Mouse (Mus musculus) myocyte (in vitro differentiated cells): ENCODE measurements around the gene Clspn.

Experiments used
- MAX ChIP-seq: IDR thresholded peaks from one replicate; pipeline ENCODE4 v1.6.1; 2011; ENCODE audit warnings: low read depth, mild to moderate bottlenecking, control low read depth
- POLR2AphosphoS2 ChIP-seq: IDR thresholded peaks from one replicate; pipeline ENCODE4 v1.6.1; 2011; ENCODE audit warnings: low read depth, control low read depth; ENCODE audit not compliant: insufficient read length
- REST ChIP-seq: IDR thresholded peaks from one replicate; pipeline ENCODE4 v1.6.1; 2011; ENCODE audit warnings: mild to moderate bottlenecking, control low read depth, moderate library complexity; ENCODE audit not compliant: insufficient read depth, insufficient read length
- TCF12 ChIP-seq: IDR thresholded peaks from one replicate; pipeline ENCODE4 v1.6.1; 2011; ENCODE audit warnings: mild to moderate bottlenecking, control low read depth; ENCODE audit not compliant: poor library complexity, insufficient read depth, severe bottlenecking
- TCF3 ChIP-seq: IDR thresholded peaks from one replicate; pipeline ENCODE4 v1.6.1; 2011; ENCODE audit warnings: low read depth, control low read depth; ENCODE audit not compliant: insufficient read length

DNA sequence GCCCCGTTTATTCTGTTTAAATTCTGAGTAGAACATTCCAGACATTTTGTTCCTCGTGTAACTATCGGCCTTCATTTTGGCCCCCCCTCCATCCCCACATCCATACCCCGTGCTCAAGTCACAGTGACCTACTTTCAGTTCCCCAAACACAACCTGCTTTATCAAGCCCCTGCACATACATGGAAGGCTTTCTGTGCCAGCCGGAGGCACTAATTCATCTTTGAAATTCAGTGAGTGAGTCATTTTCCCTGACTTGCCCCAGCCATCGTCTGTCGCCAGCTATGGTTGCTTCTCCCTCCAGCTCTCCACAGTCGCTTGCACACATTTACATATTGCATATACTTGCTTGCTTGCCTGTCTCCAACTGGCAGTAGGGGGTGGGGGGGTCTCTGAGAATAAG is 3.6 kb upstream of the Clspn start:
- no peak for TF ChIP-seq TCF12
- TF ChIP-seq REST = no peak
- TF ChIP-seq POLR2AphosphoS2 = no peak
- no peak for TF ChIP-seq MAX
- no peak for TF ChIP-seq TCF3
